Mouse (Mus musculus) intestine, postnatal 0 days (tissue): ENCODE results near the gene Tmem132c. TPM values are rescaled to one million over a fixed set of nuclear protein-coding genes. Genes with fewer than 3 reads are reported as not detected.

Experiments used
- ATAC-seq: fragments of 200-750 bp; cut with Nextera tagmentation; 2 replicates; pipeline ENCODE4 v1.8.0; 2017; ENCODE audit warnings: mild to moderate bottlenecking, moderate TSS enrichment, moderate library complexity
- H3K27ac ChIP-seq: fragments of 300-500 bp; sonication (generic); 2 replicates; pipeline ENCODE4 v1.5.1; 2014; ENCODE audit warnings: mild to moderate bottlenecking, low read depth, low read length, moderate library complexity
- H3K27me3 ChIP-seq: fragments of 300-500 bp; sonication (generic); replicated peaks from 2 replicates; pipeline ENCODE4 v1.6.1; 2014; ENCODE audit warnings: low read length, mixed read lengths; ENCODE audit not compliant: control insufficient read depth, insufficient read depth
- H3K36me3 ChIP-seq: fragments of 300-500 bp; sonication (generic); 2 replicates; pipeline ENCODE4 v1.6.1; 2014; ENCODE audit warnings: mild to moderate bottlenecking, moderate library complexity; ENCODE audit not compliant: control insufficient read depth, insufficient read depth
- H3K4me1 ChIP-seq: fragments of 300-500 bp; sonication (generic); replicated peaks from 2 replicates; pipeline ENCODE4 v1.6.1; 2014; ENCODE audit warnings: antibody characterized with exemption, low read length, mixed read lengths; ENCODE audit not compliant: control insufficient read depth, insufficient read depth
- H3K4me2 ChIP-seq: fragments of 300-500 bp; sonication (generic); replicated peaks from 2 replicates; pipeline ENCODE4 v1.6.1; 2014; ENCODE audit warnings: low read depth, mild to moderate bottlenecking, moderate library complexity
- H3K4me3 ChIP-seq: fragments of 300-500 bp; sonication (generic); 2 replicates; pipeline ENCODE4 v1.5.1; 2014; ENCODE audit warnings: low read depth, low read length
- H3K9ac ChIP-seq: fragments of 300-500 bp; sonication (generic); 2 replicates; pipeline ENCODE4 v1.6.1; 2014; ENCODE audit warnings: mild to moderate bottlenecking, low read depth, low read length
- H3K9me3 ChIP-seq: fragments of 300-500 bp; sonication (generic); 2 replicates; pipeline ENCODE4 v1.6.1; 2016; ENCODE audit warnings: mixed run types; ENCODE audit not compliant: control insufficient read depth
- CTCF ChIP-seq: sonication (generic); IDR thresholded peaks from 2 replicates; pipeline ENCODE4 v1.5.1; 2016; ENCODE audit warnings: low read depth, mild to moderate bottlenecking, control low read depth, antibody characterized with exemption, moderate library complexity
- WGBS: fragments of 180-500 bp; shearing (Covaris S2); extraction: QIAGEN DNeasy Blood & Tissue Kit; methylation state at CpG from one replicate; pipeline ENCODE4 v1.1.7; 2014; 5-methylcytosine and 5-hydroxymethylcytosine counted together
- polyA plus RNA-seq: library from polyadenylated mRNA; unstranded; fragments of >200 nt; fragmentation: Nextera tagmentation; extraction: Ambion mirVana; gene quantifications from 2 replicates; pipeline ENCODE4 v1.2.1, GENCODE M21; 2015

Tmem132c gene
- polyA plus RNA-seq, 1 experiment from 2014 or later: 0.18 TPM

DNA sequence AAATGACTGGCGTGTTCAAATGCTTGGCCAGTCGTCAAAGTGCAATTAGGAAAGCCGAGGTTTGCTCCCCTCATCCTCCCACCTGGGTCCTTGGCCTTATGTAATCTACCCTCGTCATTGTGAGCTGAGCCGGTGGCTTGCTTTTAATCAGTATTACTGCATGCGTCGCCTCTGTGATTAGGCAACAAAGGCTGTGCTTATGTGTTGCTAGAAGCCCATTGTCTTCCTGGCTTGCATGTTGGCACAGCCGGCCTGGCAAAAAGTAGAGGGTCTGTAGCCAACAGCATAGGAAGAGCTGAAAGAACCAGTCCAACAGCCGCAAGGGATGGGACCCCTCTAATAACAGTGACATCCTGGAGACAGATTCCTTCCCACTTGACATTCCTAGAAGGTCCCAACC, 239.3 kb downstream of the Tmem132c start:
- ATAC-seq: no peak
- no peak overlapping the region for H3K9ac ChIP-seq
- H3K9me3 ChIP-seq: no peaks in the 10 kb centered on the region
- H3K27me3 ChIP-seq: no peaks in the 10 kb centered on the region
- WGBS: 71% methylated on average over 9 of the region's 9 CpGs
- no peaks in the 10 kb centered on the region for H3K4me1 ChIP-seq
- H3K36me3 ChIP-seq: no peaks in the 10 kb centered on the region
- no peak overlapping the region for H3K4me2 ChIP-seq
- no peak overlapping the region for H3K27ac ChIP-seq
- no peak for TF ChIP-seq CTCF
- H3K4me3 ChIP-seq: no peak overlapping the region

DNA sequence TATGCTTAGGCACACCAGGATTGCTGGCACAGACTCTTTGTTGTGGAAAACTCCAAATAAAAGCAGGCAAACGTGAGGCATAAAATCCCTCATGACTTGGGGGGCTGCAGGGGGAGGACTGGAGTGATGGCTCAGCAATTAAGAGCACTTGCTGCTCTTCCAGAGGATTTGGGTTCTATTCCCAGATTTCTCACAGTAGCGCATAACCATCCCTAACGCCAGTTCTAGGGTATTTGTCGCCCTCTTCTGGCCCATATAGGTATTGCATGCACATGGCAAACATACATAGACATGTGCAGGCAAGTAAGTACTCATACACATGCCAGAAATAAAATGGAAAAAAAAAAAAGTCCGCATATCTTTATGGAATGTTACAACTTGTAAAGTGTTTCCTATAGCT, 239.8 kb downstream of the Tmem132c start:
- Histone ChIP-seq H3K4me1 (no peaks in the 10 kb centered on the region), H3K36me3 (no peaks in the 10 kb centered on the region), H3K9me3 (no peaks in the 10 kb centered on the region), H3K27me3 (no peaks in the 10 kb centered on the region), H3K4me2 (no peak overlapping the region), H3K4me3 (no peak overlapping the region), H3K9ac (no peak overlapping the region), H3K27ac (no peak overlapping the region)
- ATAC-seq: no peak
- WGBS: 30% methylated on average over 5 of the region's 5 CpGs
- TF ChIP-seq CTCF: peak; percentile 75

DNA sequence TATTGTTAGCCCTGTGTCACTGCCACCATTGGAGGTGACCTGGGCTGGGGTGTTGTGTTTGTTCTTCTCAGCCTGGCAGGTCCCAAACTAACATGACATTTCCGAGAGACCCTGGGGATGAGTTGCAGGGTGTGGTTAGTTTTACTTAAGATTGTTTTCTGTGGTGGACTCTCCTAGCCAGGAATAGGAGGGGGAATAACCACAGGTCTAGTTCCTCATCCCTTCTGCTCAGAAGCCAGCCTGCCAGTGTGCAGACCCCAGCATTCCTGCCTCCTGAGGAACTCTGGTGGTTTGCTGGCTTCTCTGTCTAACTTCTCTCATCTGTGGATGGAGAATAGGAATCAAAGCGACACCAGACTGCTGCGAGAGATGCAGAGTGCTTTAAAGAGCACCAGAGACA, 240.7 kb downstream of the Tmem132c start:
- ATAC-seq: no peak
- Histone ChIP-seq H3K9me3 (no peaks in the 10 kb centered on the region), H3K36me3 (no peaks in the 10 kb centered on the region), H3K27me3 (no peaks in the 10 kb centered on the region), H3K9ac (no peak overlapping the region), H3K27ac (no peak overlapping the region), H3K4me1 (no peaks in the 10 kb centered on the region), H3K4me2 (no peak overlapping the region), H3K4me3 (no peak overlapping the region)
- 68% methylated on average over 3 of the region's 3 CpGs for WGBS
- TF ChIP-seq CTCF: no peak

DNA sequence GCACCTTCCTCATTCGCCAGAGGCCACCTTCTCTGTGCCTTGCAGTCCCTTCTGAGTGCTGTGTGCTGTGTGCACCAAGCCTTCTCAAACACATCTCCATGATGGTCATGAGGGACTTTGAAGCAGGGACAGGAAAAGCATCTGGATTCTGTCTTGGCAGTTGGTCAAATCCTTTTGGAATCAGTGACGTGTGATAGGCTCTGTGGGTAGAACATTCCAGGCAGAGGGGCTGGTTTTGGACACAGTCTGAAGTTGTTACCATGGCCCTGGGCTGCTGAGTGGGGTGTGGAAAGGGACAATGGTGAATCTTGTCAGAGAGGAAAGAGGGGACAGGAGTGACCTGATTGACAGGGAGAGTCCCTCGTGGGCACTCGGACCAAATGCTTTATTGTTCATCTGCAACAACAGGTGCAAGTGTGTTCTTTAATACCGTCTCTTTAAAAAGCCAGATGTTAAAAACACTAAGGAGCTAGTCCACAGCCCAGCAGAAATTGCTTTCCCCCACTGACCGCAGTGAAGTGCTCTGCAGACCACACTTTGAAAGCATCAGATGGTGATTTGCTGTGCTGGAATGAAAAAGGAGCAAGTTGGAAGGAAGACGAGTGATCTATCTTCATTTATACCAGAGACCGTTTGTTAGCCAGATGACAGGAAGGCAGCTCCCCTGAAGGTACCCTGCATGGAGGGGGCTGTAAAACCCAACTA, 242.5 kb downstream of the Tmem132c start:
- Histone ChIP-seq H3K27me3 (no peaks in the 10 kb centered on the region), H3K4me2 (0 out of 2 replicates have a peak overlapping the region, but pooled peaks have one; percentile 17), H3K4me3 (no peak overlapping the region), H3K9ac (no peak overlapping the region), H3K27ac (no peak overlapping the region), H3K9me3 (no peaks in the 10 kb centered on the region), H3K36me3 (no peaks in the 10 kb centered on the region), H3K4me1 (no peaks in the 10 kb centered on the region)
- 38% methylated on average over 8 of the region's 8 CpGs for WGBS
- ATAC-seq: no peak
- TF ChIP-seq CTCF: no peak

DNA sequence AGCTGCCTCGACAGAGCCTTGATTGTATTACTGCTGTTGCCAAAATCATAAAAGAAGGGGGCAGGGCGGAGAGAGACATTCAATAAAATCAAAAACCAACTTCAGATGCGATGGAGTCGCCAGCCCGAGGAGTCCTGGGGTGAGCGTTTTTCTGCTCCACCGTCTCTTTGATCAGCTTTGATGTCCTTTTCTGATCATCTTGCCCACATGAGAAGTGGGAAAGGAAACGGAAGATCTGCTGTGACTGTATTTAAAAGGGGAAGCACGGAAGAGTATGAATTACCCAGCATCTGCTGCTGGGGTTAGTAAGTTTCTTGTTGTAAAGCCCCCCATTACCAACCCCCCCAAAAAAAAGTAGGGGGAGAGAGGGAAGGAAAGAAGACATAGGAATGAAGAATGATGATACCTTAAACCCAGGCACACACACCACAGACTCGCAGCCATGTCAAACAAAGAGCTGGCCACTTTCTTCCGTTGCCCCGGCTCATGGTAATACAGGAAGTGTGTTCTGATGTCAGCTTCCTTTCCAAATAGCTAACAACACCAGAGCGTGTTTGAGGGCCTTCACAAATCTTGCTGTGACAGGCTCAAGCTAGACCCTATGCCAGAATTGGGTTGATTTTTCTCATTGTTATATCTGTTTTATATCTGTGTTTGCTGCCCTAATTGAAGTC, 243.3 kb downstream of the Tmem132c start:
- Histone ChIP-seq H3K9ac (no peak overlapping the region), H3K9me3 (no peaks in the 10 kb centered on the region), H3K4me3 (no peak overlapping the region), H3K36me3 (no peaks in the 10 kb centered on the region), H3K27ac (no peak overlapping the region), H3K4me2 (0 out of 2 replicates have a peak overlapping the region, but pooled peaks have one; percentile 17), H3K27me3 (no peaks in the 10 kb centered on the region), H3K4me1 (no peaks in the 10 kb centered on the region)
- WGBS: 33% methylated on average over 13 of the region's 13 CpGs
- TF ChIP-seq CTCF: no peak
- ATAC-seq: no peak

DNA sequence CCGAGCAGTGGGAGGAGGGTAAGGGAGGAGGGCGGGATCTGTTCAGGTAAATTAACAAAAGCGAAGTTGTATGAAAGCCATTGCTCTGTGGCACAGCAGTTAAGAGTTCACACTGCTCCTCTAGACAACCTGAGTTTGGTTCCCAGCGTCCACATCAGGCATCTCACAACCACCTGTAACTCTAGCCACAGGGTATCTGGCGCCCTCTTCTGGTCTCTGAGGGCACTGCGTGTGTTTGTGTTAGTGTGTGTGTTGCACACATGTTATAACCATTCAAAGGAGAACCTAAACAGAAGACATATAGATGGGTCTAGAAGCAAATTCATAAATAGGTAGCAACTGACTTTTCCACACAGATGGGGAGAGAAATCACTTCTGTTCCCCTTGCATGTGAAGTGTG, 245.6 kb downstream of the Tmem132c start:
- 0 out of 2 replicates have a peak, but pooled peaks have one; percentile 9 for TF ChIP-seq CTCF
- Histone ChIP-seq H3K4me1 (no peaks in the 10 kb centered on the region), H3K9me3 (no peaks in the 10 kb centered on the region), H3K27ac (no peak overlapping the region), H3K36me3 (no peaks in the 10 kb centered on the region), H3K4me2 (no peak overlapping the region), H3K4me3 (no peak overlapping the region), H3K9ac (no peak overlapping the region), H3K27me3 (no peaks in the 10 kb centered on the region)
- ATAC-seq: no peak
- 85% methylated on average over 6 of the region's 6 CpGs for WGBS
